8 mouse cellular contexts compared by ENCODE assay signal in the genomic region with DNA sequence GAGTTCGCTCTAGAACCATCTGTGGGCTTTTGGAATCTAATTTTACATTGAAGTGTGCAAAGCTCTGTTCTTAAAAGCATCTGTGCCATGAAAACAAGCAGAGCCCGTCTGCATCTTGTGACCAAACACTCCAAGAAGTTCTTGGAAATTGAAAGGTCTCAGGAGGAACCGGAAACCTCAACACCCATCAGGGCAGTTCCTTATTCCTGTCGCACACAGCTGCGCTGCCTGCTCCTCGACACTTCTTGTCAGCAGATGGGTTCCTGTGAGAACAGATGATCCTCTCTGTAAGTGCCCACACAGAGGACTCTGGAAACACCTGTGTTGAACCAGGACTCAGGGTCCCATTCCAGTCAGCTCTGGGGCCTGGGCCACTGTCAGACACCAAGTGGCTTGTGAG.
A peak's percentile ranks its signal among the peaks of the same experiment; 100 is the strongest.
DNase-seq lines count a peak whose midpoint lies in the region; ATAC-seq and TF ChIP-seq lines count a peak whose summit lies in the region.

No protein-coding gene starts in this region.

- no peak for ATAC-seq in kidney, embryonic 16.5 days (ENCODE audit: low FRiP score, low TSS enrichment)
- ATAC-seq in hindbrain, postnatal 0 days, result no peak

- no peaks in the 10 kb centered on the region for H3K9me3 ChIP-seq in kidney, embryonic 16.5 days (ENCODE audit: low read length)
- H3K9me3 ChIP-seq in hindbrain, postnatal 0 days (ENCODE audit: low read length), result no peaks in the 10 kb centered on the region

- no peak overlapping the region for H3K4me3 ChIP-seq in kidney, embryonic 16.5 days (ENCODE audit: low read length)
- peak overlapping the region; percentile 40 for H3K4me3 ChIP-seq in bone marrow macrophage, adult 2 months (ENCODE audit: insufficient read depth, low read length)
- no peak overlapping the region for H3K4me3 ChIP-seq in hindbrain, postnatal 0 days (ENCODE audit: low read length)

- H3K27ac ChIP-seq in kidney, embryonic 16.5 days (ENCODE audit: low read length), result no peak overlapping the region
- peak overlapping the region; percentile 99 for H3K27ac ChIP-seq in bone marrow macrophage, adult 2 months (ENCODE audit: insufficient read depth, low read depth, low read length)
- peak overlapping the region; percentile 54 for H3K27ac ChIP-seq in hindbrain, postnatal 0 days

- H3K4me1 ChIP-seq in kidney, embryonic 16.5 days (ENCODE audit: insufficient read depth, low read length), result peaks cover 26% of the 10 kb centered on the region
- H3K4me1 ChIP-seq in bone marrow macrophage, adult 2 months (ENCODE audit: control insufficient read depth, insufficient read depth, low read length), result peaks cover 30% of the 10 kb centered on the region
- peaks cover 39% of the 10 kb centered on the region for H3K4me1 ChIP-seq in hindbrain, postnatal 0 days (ENCODE audit: insufficient read depth, low read length)

- no peak for DNase-seq in kidney, adult 18-20 months
- DNase-seq in hindbrain, postnatal 0 days (ENCODE audit: low spot score), result no peak
- peak; percentile 74 for DNase-seq in lung, postnatal 36 days
- peak; percentile 51 to 61 for DNase-seq in thymus, postnatal 36 days
- no peak for DNase-seq in ovary, postnatal 10 days (ENCODE audit: low spot score)
- DNase-seq in cerebellum, adult 9-10 months, result no peak

- 0 out of 2 replicates have a peak overlapping the region, but pooled peaks have one; percentile 8 for H3K9ac ChIP-seq in kidney, embryonic 16.5 days (replicated peaks; ENCODE audit: low read length)
- H3K9ac ChIP-seq in hindbrain, postnatal 0 days (replicated peaks; ENCODE audit: low read length), result no peak overlapping the region; the same call in 1 of the 2 replicates

- WGBS in kidney, embryonic 16.5 days, result 86% methylated on average over 6 of the region's 6 CpGs
- WGBS in hindbrain, postnatal 0 days, result 59% methylated on average over 6 of the region's 6 CpGs

- no peak overlapping the region for H3K4me2 ChIP-seq in kidney, embryonic 16.5 days (replicated peaks; ENCODE audit: low read depth, low read length)
- H3K4me2 ChIP-seq in hindbrain, postnatal 0 days (ENCODE audit: low read depth, low read length), result no peak overlapping the region

- no peak for TF ChIP-seq POLR2A in bone marrow macrophage, adult 2 months (IDR thresholded peaks at IDR 0.05; ENCODE audit: borderline replicate concordance, low read depth, low read length)

- no peaks in the 10 kb centered on the region for H3K36me3 ChIP-seq in kidney, embryonic 16.5 days (ENCODE audit: insufficient read depth, low read length)
- H3K36me3 ChIP-seq in hindbrain, postnatal 0 days (ENCODE audit: insufficient read depth, low read length), result no peaks in the 10 kb centered on the region

- no peak for TF ChIP-seq CTCF in bone marrow macrophage, adult 2 months (IDR thresholded peaks at IDR 0.05; ENCODE audit: low read depth, low read length)
- TF ChIP-seq CTCF in hindbrain, postnatal 0 days (IDR thresholded peaks at IDR 0.05; ENCODE audit: low read depth), result no peak

- H3K27me3 ChIP-seq in kidney, embryonic 16.5 days (ENCODE audit: insufficient read depth, low read length), result no peaks in the 10 kb centered on the region
- no peaks in the 10 kb centered on the region for H3K27me3 ChIP-seq in hindbrain, postnatal 0 days (ENCODE audit: insufficient read depth, low read length)

Comparison
In these comparisons a context has a peak if more than half of its experiments do, and no peak if none do; other contexts are left out.
1. DNase-seq: peak in lung, postnatal 36 days (single experiment) and thymus, postnatal 36 days (2 of 2); none in kidney, adult 18-20 months (single experiment), hindbrain, postnatal 0 days (single experiment), ovary, postnatal 10 days (single experiment) and cerebellum, adult 9-10 months (single experiment).